Mouse (Mus musculus): ENCODE measurements around the gene Cps1.

DNA sequence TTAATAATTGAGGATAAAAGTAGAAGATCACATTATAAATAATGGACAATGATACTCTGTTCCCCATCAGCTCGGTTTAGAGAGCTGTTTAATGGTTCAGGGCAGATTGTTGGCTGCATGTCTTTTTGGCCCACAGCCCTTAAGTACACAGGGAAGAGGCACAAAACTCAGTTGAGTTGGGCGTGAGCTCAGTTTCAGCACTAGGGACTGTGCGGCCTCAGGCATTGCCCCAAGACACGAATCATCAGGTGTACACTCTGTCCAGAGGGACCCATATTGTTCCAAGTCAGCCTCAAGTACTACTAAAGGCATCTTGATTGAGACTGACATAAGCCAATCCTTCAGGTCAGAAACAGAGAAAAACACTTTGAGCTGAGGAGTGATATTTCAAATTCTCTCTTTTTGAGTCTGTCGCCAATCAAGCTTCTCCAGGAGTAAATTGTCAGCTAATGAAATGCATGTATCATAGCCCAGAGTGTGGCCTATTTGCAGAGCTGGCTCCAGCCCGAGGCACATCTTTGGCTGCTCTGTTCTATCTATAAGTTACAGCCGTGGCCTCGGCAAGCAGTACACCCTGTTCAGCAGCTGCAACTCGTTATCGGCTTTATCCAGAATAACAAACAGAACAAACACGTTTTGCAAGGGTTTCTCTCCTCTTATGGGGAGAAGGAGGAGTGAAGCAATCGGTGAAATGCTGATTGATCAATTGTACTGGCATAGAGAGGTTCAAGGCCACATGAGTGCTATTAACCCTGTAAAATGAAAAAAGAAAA, 19.2 kb upstream of the Cps1 start:
- TF ChIP-seq POLR2A (IDR thresholded peaks at IDR 0.05; ENCODE audit: insufficient read depth, low read length), result no peak
- TF ChIP-seq EP300 (IDR thresholded peaks at IDR 0.05; ENCODE audit: insufficient read depth, low read depth, low read length), result no peak
- TF ChIP-seq CTCF (IDR thresholded peaks at IDR 0.05; ENCODE audit: low read depth, low read length), result no peak

Data from ES-Bruce4 (cell line).